Mouse (Mus musculus) cerebellum, adult 2 months (tissue): Measurements from ENCODE around the gene Wdr11. TPM values are rescaled to one million over a fixed set of nuclear protein-coding genes. Genes with fewer than 3 reads are reported as not detected.

Experiments used
- DNase-seq, 2 experiments: peaks; one replicate each; pipeline ENCODE4 v3.0.0; 2021
- H3K27ac ChIP-seq: fragments of 200-500 bp; 2 replicates; pipeline ENCODE4 v1.5.1; 2012; ENCODE audit warnings: low read length, control low read depth, inconsistent platforms; ENCODE audit not compliant: insufficient read depth
- H3K27me3 ChIP-seq: fragments of 200-500 bp; 2 replicates; pipeline ENCODE4 v1.6.1; 2012; ENCODE audit warnings: inconsistent platforms, mild to moderate bottlenecking, low read length, moderate library complexity; ENCODE audit not compliant: control insufficient read depth, insufficient read depth
- H3K4me1 ChIP-seq: fragments of 200-500 bp; 2 replicates; pipeline ENCODE4 v1.6.1; 2011; ENCODE audit warnings: low read length; ENCODE audit not compliant: control insufficient read depth, insufficient read depth
- H3K4me3 ChIP-seq: fragments of 200-500 bp; replicated peaks from 2 replicates; pipeline ENCODE3; 2011; ENCODE audit warnings: mild to moderate bottlenecking, low read depth, low read length, control low read depth; ENCODE audit not compliant: insufficient read depth
- CTCF ChIP-seq: fragments of 200-500 bp; IDR thresholded peaks from 2 replicates; pipeline ENCODE4 v1.5.1; 2011; ENCODE audit warnings: low read depth, mild to moderate bottlenecking, control low read depth, low read length, moderate library complexity, borderline replicate concordance; ENCODE audit not compliant: insufficient read depth
- POLR2A ChIP-seq: fragments of 200-500 bp; IDR thresholded peaks from 2 replicates; pipeline ENCODE4 v1.6.1; 2011; ENCODE audit warnings: low read length, control low read depth, borderline replicate concordance; ENCODE audit not compliant: insufficient read depth
- WGBS: fragments of 180-500 bp; shearing (Covaris S2); methylation state at CpG from one replicate; pipeline ENCODE4 v1.1.7; 2018; 5-methylcytosine and 5-hydroxymethylcytosine counted together
- polyA plus RNA-seq: library from polyadenylated mRNA; depleted of rRNA; stranded (reverse); fragments of >200 nt; gene quantifications from 2 replicates; pipeline ENCODE4 v1.2.3, GENCODE M21; 2012

The Wdr11 gene
- polyA plus RNA-seq, 1 experiment = 32.8 TPM

DNA sequence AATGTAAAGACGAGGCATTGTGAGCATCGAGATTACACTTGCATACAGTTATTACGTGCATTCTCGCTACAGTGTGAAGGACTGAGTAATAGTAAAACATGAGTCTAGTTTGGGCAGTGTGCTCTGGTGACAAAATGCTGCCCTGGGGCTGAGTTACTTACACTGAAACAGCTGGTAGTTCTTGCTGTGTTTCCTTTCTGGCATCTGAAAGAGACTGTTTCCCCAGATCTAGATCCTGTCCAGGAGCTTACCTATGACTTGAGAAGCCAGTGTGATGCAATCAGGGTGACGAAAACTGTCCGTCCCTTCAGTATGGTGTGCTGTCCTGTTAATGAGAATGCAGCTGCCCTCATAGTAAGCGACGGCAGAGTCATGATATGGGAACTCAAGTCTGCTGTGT lies 14.6 kb downstream of the Wdr11 start:
- WGBS = 94% methylated on average over 8 of the region's 8 CpGs
- no peaks in the 10 kb centered on the region for H3K27me3 ChIP-seq
- no peak for DNase-seq
- no peak overlapping the region for H3K4me3 ChIP-seq
- no peak for TF ChIP-seq POLR2A
- no peak for TF ChIP-seq CTCF
- H3K4me1 ChIP-seq = no peaks in the 10 kb centered on the region
- no peak overlapping the region for H3K27ac ChIP-seq

- H3K27me3 ChIP-seq = no peaks in the 10 kb centered on the region
- no peak overlapping the region for H3K4me3 ChIP-seq
- TF ChIP-seq POLR2A (no peak), CTCF (no peak)
- no peak for DNase-seq
- 91% methylated on average over 5 of the region's 5 CpGs for WGBS
- no peaks in the 10 kb centered on the region for H3K4me1 ChIP-seq
- no peak overlapping the region for H3K27ac ChIP-seq
Measured at GRCm38 (mm10) chr7:129621141-129621540, 29.5 kb downstream of the Wdr11 start.

DNA sequence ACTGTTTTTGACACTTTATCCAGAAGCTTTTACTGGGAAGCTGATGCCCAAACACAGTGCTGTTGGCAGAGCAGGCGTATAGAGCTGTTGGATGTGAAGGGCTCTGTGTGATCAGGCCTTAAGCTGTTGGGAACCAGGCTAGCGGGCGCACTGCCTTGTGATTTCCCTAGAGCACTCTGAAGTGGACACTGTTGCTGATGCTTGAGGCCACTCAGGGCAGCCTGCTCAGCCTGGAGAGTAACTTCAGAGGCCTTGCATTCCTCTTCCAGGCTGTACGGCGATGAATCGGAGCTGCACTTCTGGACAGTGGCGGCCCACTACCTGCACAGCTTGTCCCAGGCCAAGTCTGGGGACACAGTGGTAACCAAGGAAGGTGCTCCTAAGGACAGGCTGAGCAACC lies 38.7 kb downstream of the Wdr11 start:
- TF ChIP-seq POLR2A (no peak), CTCF (no peak)
- WGBS = 93% methylated on average over 7 of the region's 7 CpGs
- H3K27me3 ChIP-seq = no peaks in the 10 kb centered on the region
- no peak overlapping the region for H3K4me3 ChIP-seq
- no peak for DNase-seq
- no peaks in the 10 kb centered on the region for H3K4me1 ChIP-seq
- no peak overlapping the region for H3K27ac ChIP-seq

GRCm38 (mm10) chr7:129631453-129631852 lies 39.8 kb downstream of the Wdr11 start:
- no peak for DNase-seq
- no peaks in the 10 kb centered on the region for H3K27me3 ChIP-seq
- TF ChIP-seq CTCF = no peak
- no peak for TF ChIP-seq POLR2A
- WGBS = 92% methylated on average over 6 of the region's 6 CpGs
- H3K4me1 ChIP-seq = no peaks in the 10 kb centered on the region
- H3K4me3 ChIP-seq = no peak overlapping the region
- no peak overlapping the region for H3K27ac ChIP-seq

DNA sequence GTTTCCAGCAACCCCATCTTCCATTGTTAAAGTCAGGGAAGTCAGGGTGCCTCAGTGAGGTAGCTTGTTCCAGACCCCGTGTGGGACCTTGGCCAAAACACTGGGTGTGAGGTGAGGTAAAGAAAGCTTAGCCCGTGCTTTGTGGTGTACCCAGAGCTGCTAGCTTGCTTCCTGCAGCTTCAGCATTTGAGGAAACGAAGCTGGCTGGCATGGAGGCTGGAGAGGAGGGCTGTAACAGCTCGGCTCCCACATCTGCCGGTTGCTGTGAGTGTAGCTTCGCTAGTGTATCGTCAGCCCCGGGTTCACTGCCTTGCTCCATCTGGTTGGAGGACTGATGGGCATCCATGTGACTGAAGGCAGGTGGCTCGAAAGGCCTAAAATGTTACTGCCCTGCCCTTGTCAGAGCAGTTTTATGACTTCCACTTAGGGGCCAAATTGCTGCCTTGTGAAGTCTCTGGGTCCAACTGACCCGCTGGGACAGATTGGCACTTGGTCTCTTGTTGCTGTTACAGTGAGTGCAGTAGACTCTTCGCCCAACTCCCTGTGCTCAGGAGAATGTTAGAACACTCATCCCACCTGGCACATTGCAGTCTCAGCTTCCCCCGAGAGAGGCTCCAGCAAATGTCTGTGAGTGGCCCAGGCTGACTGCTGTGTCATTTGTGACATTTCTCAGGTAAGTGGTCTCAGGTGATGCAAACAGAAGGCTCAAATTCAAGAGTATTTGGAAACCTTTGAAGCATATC lies 44.4 kb downstream of the Wdr11 start:
- 83% methylated on average over 12 of the region's 12 CpGs for WGBS
- H3K4me3 ChIP-seq = no peak overlapping the region
- DNase-seq = no peak
- H3K27ac ChIP-seq = no peak overlapping the region
- H3K27me3 ChIP-seq = no peaks in the 10 kb centered on the region
- H3K4me1 ChIP-seq = no peaks in the 10 kb centered on the region
- TF ChIP-seq CTCF = no peak
- no peak for TF ChIP-seq POLR2A

GRCm38 (mm10) chr7:129636992-129637391 lies 45.3 kb downstream of the Wdr11 start:
- H3K27ac ChIP-seq = no peak overlapping the region
- WGBS = 93% methylated on average over 9 of the region's 9 CpGs
- DNase-seq = no peak
- no peaks in the 10 kb centered on the region for H3K27me3 ChIP-seq
- H3K4me3 ChIP-seq = no peak overlapping the region
- TF ChIP-seq POLR2A = no peak
- no peak for TF ChIP-seq CTCF
- H3K4me1 ChIP-seq = no peaks in the 10 kb centered on the region

DNA sequence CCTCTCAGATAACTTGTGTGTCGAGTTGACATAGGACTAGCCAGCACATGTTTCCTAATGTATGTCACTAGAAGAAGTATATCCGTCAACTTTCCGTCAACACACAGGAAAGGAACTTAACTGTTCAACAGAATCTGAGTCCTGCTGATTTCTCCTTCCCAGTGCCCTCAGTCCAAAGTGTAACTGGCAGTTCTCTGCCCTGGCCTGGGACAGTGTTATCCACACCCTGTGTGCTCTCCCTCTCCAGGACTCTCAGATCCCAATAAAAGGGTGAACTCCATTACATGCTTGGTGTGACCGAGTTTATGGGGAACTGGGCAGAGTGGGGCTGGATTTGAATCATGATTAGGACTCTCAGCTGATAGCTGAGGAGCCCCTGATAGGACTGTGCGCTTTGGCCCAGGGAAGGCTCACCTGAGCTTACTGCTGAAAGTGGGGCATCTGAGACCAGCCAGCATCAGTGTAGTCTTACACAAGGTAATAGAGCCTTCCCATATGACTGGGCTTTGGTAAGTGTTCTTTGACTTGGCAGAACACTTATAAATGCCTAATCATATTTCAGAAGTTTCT lies 46.3 kb downstream of the Wdr11 start:
- H3K27me3 ChIP-seq = no peaks in the 10 kb centered on the region
- DNase-seq = no peak

DNA sequence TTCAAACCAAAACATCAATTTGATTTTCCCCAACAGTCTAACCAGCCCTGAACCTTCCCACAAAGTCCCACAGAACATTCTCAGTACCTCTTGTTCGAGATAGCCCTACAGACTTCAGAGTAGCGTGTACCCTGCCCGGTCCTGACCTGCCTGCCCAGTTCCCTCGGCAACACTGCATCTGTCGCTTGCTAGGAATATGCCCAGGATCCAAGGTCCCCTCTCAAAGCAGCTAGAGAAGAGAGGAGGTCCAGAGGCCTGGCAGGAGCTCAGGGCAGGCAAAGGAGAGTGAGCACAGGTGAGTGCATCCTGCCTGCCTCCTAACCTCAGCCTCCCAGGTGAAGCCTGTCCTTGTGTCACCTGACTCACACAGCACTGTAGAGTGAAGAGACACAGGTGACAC lies 47.3 kb downstream of the Wdr11 start:
- no peak overlapping the region for H3K27ac ChIP-seq
- TF ChIP-seq CTCF (no peak), POLR2A (no peak)
- H3K27me3 ChIP-seq = no peaks in the 10 kb centered on the region
- no peak for DNase-seq
- 77% methylated on average over 5 of the region's 5 CpGs for WGBS
- H3K4me3 ChIP-seq = no peak overlapping the region
- no peaks in the 10 kb centered on the region for H3K4me1 ChIP-seq

More for the DNA sequence above, 46.3 kb downstream of the Wdr11 start:
- TF ChIP-seq CTCF (no peak), POLR2A (no peak)
- no peak overlapping the region for H3K4me3 ChIP-seq
- H3K4me1 ChIP-seq = no peaks in the 10 kb centered on the region
- H3K27ac ChIP-seq = no peak overlapping the region
- 88% methylated on average over 5 of the region's 5 CpGs for WGBS
